Mouse (Mus musculus) ES-Bruce4 (cell line): ENCODE measurements at regions not wholly inside any gene's neighbourhood (a gene's known extent, or its start where the extent isn't known, plus 50 kb on each side); places are given as distances from the start of the nearest gene placed in this dataset.

ENCODE experiments used
- H3K27ac ChIP-seq: 2 replicates; pipeline ENCODE4 v1.5.1; 2012; ENCODE audit warnings: low read length, inconsistent platforms; ENCODE audit not compliant: insufficient read depth
- H3K27me3 ChIP-seq: 2 replicates; pipeline ENCODE4 v1.6.1; 2012; ENCODE audit warnings: mild to moderate bottlenecking, low read length, inconsistent platforms; ENCODE audit not compliant: control insufficient read depth, poor library complexity, insufficient read depth, severe bottlenecking
- H3K36me3 ChIP-seq: 2 replicates; pipeline ENCODE4 v1.6.1; 2012; ENCODE audit warnings: inconsistent platforms, mild to moderate bottlenecking, low read length, moderate library complexity; ENCODE audit not compliant: control insufficient read depth, poor library complexity, insufficient read depth, severe bottlenecking
- H3K4me1 ChIP-seq: one replicate; pipeline ENCODE4 v1.8.1; 2011; ENCODE audit warnings: low read length; ENCODE audit not compliant: control insufficient read depth, insufficient read depth
- H3K4me3 ChIP-seq: 2 replicates; pipeline ENCODE4 v1.5.1; 2011; ENCODE audit warnings: low read depth, mild to moderate bottlenecking, low read length
- H3K9ac ChIP-seq: 2 replicates; pipeline ENCODE4 v1.6.1; 2012; ENCODE audit warnings: low read depth, mild to moderate bottlenecking, inconsistent platforms; ENCODE audit not compliant: poor library complexity, severe bottlenecking
- H3K9me3 ChIP-seq: replicated peaks from 2 replicates; pipeline ENCODE4 v1.6.1; 2012; ENCODE audit warnings: mild to moderate bottlenecking, low read length, inconsistent platforms; ENCODE audit not compliant: control insufficient read depth, poor library complexity, insufficient read depth, severe bottlenecking
- CTCF ChIP-seq: IDR thresholded peaks from one replicate; pipeline ENCODE4 v1.8.1; 2011; ENCODE audit warnings: low read depth, low read length
- EP300 ChIP-seq: IDR thresholded peaks from 2 replicates; pipeline ENCODE4 v1.6.1; 2011; ENCODE audit warnings: low read depth, low read length; ENCODE audit not compliant: insufficient read depth
- POLR2A ChIP-seq: IDR thresholded peaks from one replicate; pipeline ENCODE4 v1.8.1; 2011; ENCODE audit warnings: low read length; ENCODE audit not compliant: insufficient read depth

DNA sequence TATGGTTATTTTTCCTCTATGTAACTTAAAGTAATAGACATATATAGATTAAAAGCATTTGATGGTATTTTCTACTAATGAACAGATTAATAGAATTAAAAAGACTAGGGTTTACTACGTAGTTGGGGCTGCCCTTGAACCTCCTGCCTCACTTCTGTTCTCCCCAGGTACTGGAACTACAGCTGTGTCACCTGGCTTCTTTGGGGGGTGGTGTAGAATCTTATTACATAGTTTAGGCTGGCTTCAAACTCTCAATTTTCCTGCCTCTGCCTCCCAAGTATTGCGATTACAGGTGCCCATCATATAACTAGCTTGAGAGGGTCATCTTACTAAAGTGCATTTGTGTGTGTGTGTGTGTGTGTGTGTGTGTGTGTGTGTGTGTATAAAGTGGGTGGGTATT lies 175.0 kb downstream of the Rab11fip4 start:
- H3K9me3 ChIP-seq: no peaks in the 10 kb centered on the region
- no peaks in the 10 kb centered on the region for H3K4me1 ChIP-seq
- H3K27me3 ChIP-seq: no peaks in the 10 kb centered on the region
- no peak overlapping the region for H3K27ac ChIP-seq
- H3K4me3 ChIP-seq: no peak overlapping the region
- no peaks in the 10 kb centered on the region for H3K36me3 ChIP-seq
- no peak for TF ChIP-seq EP300
- no peak for TF ChIP-seq POLR2A
- TF ChIP-seq CTCF: no peak
- H3K9ac ChIP-seq: no peak overlapping the region

DNA sequence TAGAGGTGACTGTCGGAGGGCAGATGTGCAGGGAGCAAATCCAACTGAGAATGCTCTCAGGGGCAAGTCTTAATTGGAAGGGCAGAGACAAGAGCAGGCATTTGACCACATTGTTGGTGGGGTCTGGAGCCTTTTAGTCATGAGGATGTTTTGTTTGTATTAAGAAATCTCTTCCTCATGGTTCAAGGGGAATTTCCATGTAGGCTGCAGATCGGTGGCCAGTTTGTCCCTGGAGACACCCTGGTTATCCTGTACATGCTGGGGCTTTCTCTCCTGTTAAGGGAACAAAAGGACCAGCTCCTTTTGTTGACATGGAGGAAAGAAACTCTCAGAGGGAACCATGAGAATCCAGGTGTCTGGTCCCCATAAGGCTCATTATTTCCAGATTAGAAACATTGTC lies 174.4 kb downstream of the Rab11fip4 start:
- TF ChIP-seq POLR2A (no peak), CTCF (no peak), EP300 (no peak)
- Histone ChIP-seq H3K27ac (no peak overlapping the region), H3K27me3 (no peaks in the 10 kb centered on the region), H3K9me3 (no peaks in the 10 kb centered on the region), H3K4me1 (no peaks in the 10 kb centered on the region), H3K9ac (no peak overlapping the region), H3K4me3 (no peak overlapping the region), H3K36me3 (no peaks in the 10 kb centered on the region)

DNA sequence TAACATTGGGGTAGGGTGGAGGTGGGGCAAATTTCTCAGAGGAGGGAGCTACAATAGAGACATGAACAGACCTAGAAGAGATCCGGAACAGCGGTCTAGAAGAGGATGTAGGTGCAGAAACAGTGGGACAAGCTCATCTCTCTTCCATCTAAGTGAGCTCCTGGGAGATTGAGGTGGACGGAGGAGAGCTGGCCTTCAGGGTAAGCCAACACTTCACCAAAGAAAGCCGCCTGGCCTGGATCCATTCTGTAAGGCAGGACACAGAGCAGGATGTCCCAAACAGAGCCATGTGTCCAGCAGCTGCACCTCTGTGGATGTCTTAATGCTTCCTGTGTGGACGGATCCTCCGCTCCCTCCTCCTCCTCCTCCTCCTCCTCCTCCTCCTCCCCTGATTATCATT lies 173.0 kb downstream of the Rab11fip4 start:
- H3K4me1 ChIP-seq: no peaks in the 10 kb centered on the region

DNA sequence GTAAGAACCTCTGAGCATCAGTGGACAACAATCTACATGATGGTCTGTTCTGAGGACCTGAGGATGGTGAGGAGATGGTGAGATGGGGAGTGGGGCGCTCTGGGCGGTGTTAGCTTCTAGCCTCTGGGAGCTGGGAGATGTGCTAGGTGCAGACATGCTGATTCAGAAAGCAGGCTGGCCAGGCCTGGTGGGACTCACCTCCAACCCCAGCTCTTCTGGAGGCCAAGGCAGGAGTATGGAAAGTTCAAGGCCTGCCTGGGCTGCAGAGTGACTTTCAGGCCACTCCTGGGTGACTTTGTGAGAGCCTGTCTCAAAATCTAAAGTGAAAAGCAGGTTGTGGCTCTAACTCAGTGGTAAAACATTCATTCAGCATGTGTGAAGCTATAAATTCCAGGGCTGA lies 171.6 kb downstream of the Rab11fip4 start:
- no peak overlapping the region for H3K9ac ChIP-seq
- H3K4me3 ChIP-seq: no peak overlapping the region
- H3K27me3 ChIP-seq: no peaks in the 10 kb centered on the region
- no peaks in the 10 kb centered on the region for H3K9me3 ChIP-seq
- no peaks in the 10 kb centered on the region for H3K4me1 ChIP-seq
- H3K36me3 ChIP-seq: no peaks in the 10 kb centered on the region
- no peak overlapping the region for H3K27ac ChIP-seq
- TF ChIP-seq EP300 (no peak), CTCF (no peak), POLR2A (no peak)

More for the DNA sequence above, 173.0 kb downstream of the Rab11fip4 start:
- H3K9ac ChIP-seq: no peak overlapping the region
- no peak overlapping the region for H3K4me3 ChIP-seq
- TF ChIP-seq POLR2A (no peak), CTCF (no peak)
- no peaks in the 10 kb centered on the region for H3K27me3 ChIP-seq
- no peaks in the 10 kb centered on the region for H3K36me3 ChIP-seq
- H3K9me3 ChIP-seq: no peaks in the 10 kb centered on the region
- no peak overlapping the region for H3K27ac ChIP-seq

DNA sequence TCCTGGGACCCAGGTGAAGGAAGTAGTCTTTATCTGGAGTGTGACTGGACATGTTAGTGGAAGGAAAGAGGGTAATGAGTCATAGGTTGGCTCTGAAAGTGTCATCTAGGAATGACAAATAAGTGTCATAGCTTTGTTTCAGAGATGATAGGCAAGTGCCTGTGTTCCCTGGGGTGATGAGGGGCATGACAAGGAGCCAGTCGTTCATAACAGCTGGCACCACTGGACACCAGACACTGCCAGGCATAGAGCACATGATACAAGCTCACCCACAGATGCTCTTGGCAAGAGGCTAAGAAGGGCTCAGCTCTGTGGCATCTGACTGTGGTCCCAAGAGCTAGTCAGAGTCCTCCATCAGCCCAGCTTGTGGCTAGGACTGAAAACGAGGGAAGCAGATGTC lies 171.0 kb downstream of the Rab11fip4 start:
- no peaks in the 10 kb centered on the region for H3K36me3 ChIP-seq
- TF ChIP-seq CTCF (no peak), POLR2A (no peak), EP300 (no peak)
- H3K4me3 ChIP-seq: no peak overlapping the region
- no peaks in the 10 kb centered on the region for H3K9me3 ChIP-seq
- H3K9ac ChIP-seq: no peak overlapping the region
- H3K4me1 ChIP-seq: no peaks in the 10 kb centered on the region
- H3K27me3 ChIP-seq: no peaks in the 10 kb centered on the region
- H3K27ac ChIP-seq: no peak overlapping the region

DNA sequence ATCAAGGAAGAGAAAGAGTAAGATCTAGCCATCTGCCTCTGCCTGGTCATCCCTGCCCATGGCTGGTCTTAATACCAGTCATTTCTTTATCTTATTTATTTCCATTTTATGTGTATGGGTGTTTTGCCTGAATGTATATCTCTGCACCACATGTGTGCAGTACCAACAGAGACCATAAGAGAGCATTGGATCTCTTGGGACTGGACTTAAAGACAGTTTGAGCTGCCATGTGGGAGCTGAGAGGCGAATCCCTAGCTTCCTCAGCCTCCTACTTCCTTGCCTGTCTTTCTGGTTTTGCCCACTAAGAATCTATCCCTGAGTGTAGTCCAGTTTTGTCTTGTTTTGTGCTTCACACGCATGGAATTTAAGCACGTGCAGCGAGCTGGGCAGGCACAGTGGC lies 169.5 kb downstream of the Rab11fip4 start:
- Histone ChIP-seq H3K9ac (no peak overlapping the region), H3K9me3 (no peaks in the 10 kb centered on the region), H3K27me3 (no peaks in the 10 kb centered on the region), H3K36me3 (no peaks in the 10 kb centered on the region), H3K27ac (no peak overlapping the region), H3K4me1 (no peaks in the 10 kb centered on the region), H3K4me3 (no peak overlapping the region)
- TF ChIP-seq EP300 (no peak), POLR2A (no peak), CTCF (no peak)
